Mouse (Mus musculus): ENCODE results near the gene Susd5. TPM values are rescaled to one million over a fixed set of nuclear protein-coding genes. Genes with fewer than 3 reads are reported as not detected.

Susd5 gene
- polyA plus RNA-seq, 1 experiment from 2014 or later = 32.1 TPM

DNA sequence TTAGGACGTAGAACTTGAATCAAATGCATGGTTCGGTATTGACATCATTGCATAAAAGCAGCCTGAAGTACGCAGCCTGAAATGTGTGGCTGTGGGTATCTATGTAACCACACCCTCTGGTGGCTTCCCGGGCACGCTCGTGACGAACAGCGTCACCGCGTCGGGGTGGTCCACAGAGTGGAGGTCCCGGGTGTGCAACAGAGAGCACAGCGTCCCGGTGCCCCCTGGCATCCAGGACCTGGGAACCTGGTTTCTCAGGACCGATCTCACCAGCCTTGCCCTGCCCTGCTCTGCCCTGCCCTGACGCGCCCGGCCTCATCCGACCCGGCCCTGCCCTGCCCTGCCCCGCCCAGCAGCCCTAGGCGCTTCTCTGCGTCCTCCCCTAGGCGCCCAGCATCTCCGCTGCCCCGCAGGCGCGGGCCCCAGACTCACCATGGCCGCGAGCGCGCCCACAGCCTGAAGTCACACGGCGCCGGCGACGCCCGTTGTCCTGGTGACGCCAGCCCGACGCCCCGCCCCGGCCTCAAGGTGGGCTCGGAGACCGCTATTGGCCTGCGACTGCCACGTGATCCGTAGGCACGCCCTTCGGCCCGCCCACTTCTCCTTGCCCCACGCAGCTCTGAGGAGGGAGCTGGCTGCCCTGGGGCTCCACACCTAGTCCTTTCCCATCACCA, 30.5 kb upstream of the Susd5 start:
- Histone ChIP-seq H3K4me2 (replicated peaks) (peak overlapping the region; percentile 92), H3K36me3 (no peaks in the 10 kb centered on the region), H3K9ac (peak overlapping the region; percentile 74), H3K27ac (no peak overlapping the region; the same call in 1 of the 2 replicates), H3K4me1 (peaks cover 14% of the 10 kb centered on the region), H3K4me3 (peak overlapping the region; percentile 66), H3K27me3 (peaks cover 71% of the 10 kb centered on the region), H3K9me3 (no peaks in the 10 kb centered on the region)
- peak; percentile 94 for ATAC-seq (ENCODE audit: low FRiP score, low read depth)
- WGBS = 0% methylated on average over 49 of the region's 52 CpGs

DNA sequence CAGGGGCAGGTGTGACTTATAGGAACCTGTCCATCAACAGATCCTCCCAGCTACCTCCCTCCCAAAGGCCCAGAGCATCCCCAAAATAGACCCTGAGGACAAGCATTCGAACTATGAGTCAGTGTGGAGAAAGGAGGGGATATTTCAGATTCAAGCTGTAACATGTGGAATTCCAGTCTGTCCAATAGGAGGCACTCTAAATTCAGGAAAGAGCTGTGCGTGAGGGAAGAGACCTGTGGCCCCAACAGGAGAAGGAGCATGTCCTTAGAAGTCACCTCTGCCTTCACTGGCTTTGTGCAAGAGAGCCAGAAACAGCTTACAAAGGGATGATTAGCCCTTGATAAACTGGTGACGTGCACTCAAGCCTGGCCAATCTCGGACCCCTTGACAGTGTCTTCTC, 16.0 kb upstream of the Susd5 start:
- Histone ChIP-seq H3K4me3 (no peak overlapping the region), H3K27me3 (no peaks in the 10 kb centered on the region; the same call in 1 of the 2 replicates), H3K4me1 (0 out of 2 replicates have a peak, but pooled peaks cover 3% of the 10 kb centered on the region), H3K4me2 (replicated peaks) (no peak overlapping the region), H3K9me3 (no peaks in the 10 kb centered on the region), H3K36me3 (no peaks in the 10 kb centered on the region), H3K9ac (no peak overlapping the region), H3K27ac (no peak overlapping the region)
- ATAC-seq (ENCODE audit: low FRiP score, low read depth) = no peak
- 77% methylated on average over 4 of the region's 4 CpGs for WGBS

DNA sequence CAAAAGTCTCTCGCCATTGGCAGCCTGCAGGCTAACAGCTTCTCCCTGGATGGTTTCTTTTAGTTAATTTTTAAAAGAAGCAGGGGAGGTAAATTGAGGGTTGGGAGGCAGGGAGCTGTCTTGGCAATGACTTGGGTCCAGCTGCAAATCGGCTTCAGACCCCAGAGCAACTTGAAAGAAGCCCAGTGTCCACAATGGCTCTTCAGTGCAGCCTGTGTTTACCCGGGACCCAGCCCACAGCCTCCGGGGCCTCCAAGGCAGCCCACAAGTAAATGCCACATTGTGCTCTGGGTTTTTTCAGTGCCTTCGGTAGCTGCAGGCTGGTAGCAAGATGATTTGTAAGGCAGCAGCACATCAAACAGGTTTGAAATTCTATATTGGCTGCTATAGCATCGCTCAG, 14.4 kb upstream of the Susd5 start:
- H3K27me3 ChIP-seq = no peaks in the 10 kb centered on the region; the same call in 1 of the 2 replicates
- H3K27ac ChIP-seq = peak overlapping the region; percentile 69; the same call in 1 of the 2 replicates
- no peaks in the 10 kb centered on the region for H3K9me3 ChIP-seq
- 0 out of 2 replicates have a peak overlapping the region, but pooled peaks have one; percentile 19 for H3K4me2 ChIP-seq (replicated peaks)
- no peak overlapping the region for H3K9ac ChIP-seq
- 0 out of 2 replicates have a peak, but pooled peaks cover 3% of the 10 kb centered on the region for H3K4me1 ChIP-seq
- ATAC-seq (ENCODE audit: low FRiP score, low read depth) = 0 out of 2 replicates have a peak, but pooled peaks have one; percentile 37
- no peak overlapping the region for H3K4me3 ChIP-seq
- 54% methylated on average over 6 of the region's 6 CpGs for WGBS
- no peaks in the 10 kb centered on the region for H3K36me3 ChIP-seq

DNA sequence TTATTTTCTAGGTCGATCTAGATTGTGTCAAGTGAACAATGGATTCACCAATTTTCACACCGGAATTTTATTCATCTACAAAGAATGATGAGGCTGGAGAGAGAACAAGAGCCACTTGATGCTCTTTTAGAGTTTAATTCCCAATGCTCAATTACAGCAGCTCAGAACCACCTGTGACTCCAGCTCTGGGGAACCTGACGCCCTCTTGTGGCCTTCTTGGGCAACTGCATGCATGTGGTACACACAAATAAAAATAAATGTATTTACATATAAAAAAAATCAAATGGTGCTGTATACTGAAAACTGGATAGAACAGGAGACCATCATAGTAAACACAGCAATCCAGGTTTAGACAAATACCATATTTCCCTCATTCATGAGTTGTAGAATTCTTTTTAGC, 12.5 kb upstream of the Susd5 start:
- H3K4me1 ChIP-seq = 0 out of 2 replicates have a peak, but pooled peaks cover 3% of the 10 kb centered on the region
- no peak for ATAC-seq (ENCODE audit: low FRiP score, low read depth)
- H3K27ac ChIP-seq = no peak overlapping the region
- no peak overlapping the region for H3K4me3 ChIP-seq
- H3K9ac ChIP-seq = no peak overlapping the region
- H3K9me3 ChIP-seq = no peaks in the 10 kb centered on the region
- WGBS = 55% methylated on average over 3 of the region's 3 CpGs
- H3K4me2 ChIP-seq (replicated peaks) = no peak overlapping the region
- no peaks in the 10 kb centered on the region for H3K36me3 ChIP-seq
- H3K27me3 ChIP-seq = no peaks in the 10 kb centered on the region; the same call in 1 of the 2 replicates

DNA sequence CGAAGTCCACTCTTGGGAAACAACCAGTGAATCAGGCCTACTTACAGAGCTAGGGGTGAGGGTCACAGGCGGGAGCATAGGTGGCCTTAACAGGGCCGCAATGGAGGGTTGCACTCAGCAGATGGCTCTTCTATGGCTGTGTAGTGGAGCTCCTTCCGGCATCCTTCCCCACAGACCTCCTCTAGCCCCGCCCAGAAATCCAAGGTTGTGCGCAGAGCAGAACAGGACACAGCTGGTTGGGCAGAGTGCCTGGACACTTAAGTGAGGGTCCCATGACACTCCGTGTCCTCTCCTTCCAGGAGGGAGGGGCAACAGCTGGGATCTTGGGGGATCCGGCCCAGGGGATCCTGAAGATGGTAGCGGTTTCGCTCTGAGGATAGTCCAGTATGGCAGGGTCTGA, 10.9 kb upstream of the Susd5 start, which contains the start of gene Fbxl2:
Gene Fbxl2, minus strand, starts transcription at position 164 of the 400 bp plus-strand sequence.
- WGBS = 86% methylated on average over 10 of the region's 10 CpGs
- Histone ChIP-seq H3K4me3 (no peak within 1 kb of the TSS), H3K9me3 (no peaks in the 10 kb centered on the region), H3K27me3 (no peaks in the 10 kb centered on the region; the same call in 1 of the 2 replicates), H3K4me2 (replicated peaks) (no peak within 1 kb of the TSS), H3K27ac (no peak within 1 kb of the TSS), H3K9ac (no peak within 1 kb of the TSS), H3K4me1 (no peaks in the 10 kb centered on the region), H3K36me3 (no peaks in the 10 kb centered on the region)
- ATAC-seq (ENCODE audit: low FRiP score, low read depth) = no peak

DNA sequence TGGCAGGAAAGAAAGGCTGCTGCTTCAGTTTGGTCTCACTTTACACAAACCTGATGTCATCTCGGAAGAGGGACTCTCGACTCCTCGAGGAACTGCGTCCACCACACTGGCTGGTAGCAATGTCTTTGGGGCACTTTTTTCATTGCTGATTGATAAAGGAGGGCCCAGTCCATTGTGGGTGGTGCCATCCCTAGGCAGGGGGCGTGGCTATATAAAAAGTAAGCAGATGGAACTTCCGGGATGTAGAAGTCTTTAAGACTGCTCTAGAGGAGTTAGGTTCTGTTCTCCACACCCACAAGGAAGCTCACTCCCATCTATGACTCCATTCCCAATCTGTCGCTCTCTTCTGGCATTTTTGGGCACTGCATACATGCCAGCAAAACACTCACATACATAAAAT, 10.3 kb upstream of the Susd5 start:
- Histone ChIP-seq H3K4me1 (no peaks in the 10 kb centered on the region), H3K9ac (no peak overlapping the region), H3K27ac (no peak overlapping the region), H3K27me3 (no peaks in the 10 kb centered on the region; the same call in 1 of the 2 replicates), H3K9me3 (no peaks in the 10 kb centered on the region), H3K4me2 (replicated peaks) (no peak overlapping the region), H3K36me3 (no peaks in the 10 kb centered on the region), H3K4me3 (no peak overlapping the region)
- ATAC-seq (ENCODE audit: low FRiP score, low read depth) = no peak
- WGBS = 86% methylated on average over 7 of the region's 7 CpGs

DNA sequence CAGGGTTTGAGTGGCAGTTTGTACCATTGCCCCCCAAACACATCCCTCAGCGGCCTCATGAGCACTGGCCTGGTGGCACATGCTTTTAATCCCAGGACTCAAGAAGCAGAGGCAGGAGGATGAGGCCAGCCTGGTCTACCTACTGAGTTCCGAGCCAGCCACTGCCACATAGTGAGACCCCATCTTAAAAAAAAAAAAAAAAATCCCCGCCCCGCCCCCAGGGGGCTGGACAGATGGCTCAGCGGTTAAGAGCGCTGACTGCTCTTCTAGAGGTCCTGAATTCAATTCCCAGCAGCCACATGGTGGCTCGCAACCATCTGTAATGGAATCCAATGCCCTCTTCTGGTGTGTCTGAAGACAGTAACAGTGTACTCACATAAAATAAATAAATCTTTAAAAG, 6.8 kb upstream of the Susd5 start:
- 82% methylated on average over 7 of the region's 7 CpGs for WGBS
- Histone ChIP-seq H3K4me2 (replicated peaks) (no peak overlapping the region), H3K4me1 (no peaks in the 10 kb centered on the region), H3K9me3 (no peaks in the 10 kb centered on the region), H3K36me3 (no peaks in the 10 kb centered on the region), H3K9ac (no peak overlapping the region), H3K27me3 (peaks cover 2% of the 10 kb centered on the region), H3K4me3 (no peak overlapping the region), H3K27ac (no peak overlapping the region)
- no peak for ATAC-seq (ENCODE audit: low FRiP score, low read depth)

DNA sequence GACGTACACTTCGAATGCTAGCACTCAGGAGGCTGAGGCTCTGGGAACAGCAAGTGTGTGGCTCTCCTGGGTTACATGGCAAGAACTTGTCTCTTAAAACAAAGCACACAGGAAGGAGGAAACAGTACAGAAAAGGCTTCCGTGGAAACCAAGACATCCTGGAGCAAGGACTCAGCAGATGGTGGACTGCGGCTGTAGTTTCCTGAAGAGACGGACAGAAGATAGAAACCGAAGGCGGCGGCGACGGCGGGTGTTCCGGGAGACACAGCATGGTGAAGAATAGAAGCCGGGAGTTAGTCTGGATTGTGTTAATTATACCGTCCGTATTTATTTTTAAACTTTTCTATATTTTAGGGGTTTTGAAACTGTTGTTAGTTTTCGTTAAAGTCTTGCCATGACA, 6.2 kb upstream of the Susd5 start:
- no peak overlapping the region for H3K27ac ChIP-seq
- H3K4me2 ChIP-seq (replicated peaks) = no peak overlapping the region
- H3K9me3 ChIP-seq = no peaks in the 10 kb centered on the region
- H3K4me1 ChIP-seq = no peaks in the 10 kb centered on the region
- no peak for ATAC-seq (ENCODE audit: low FRiP score, low read depth)
- no peak overlapping the region for H3K9ac ChIP-seq
- H3K27me3 ChIP-seq = peaks cover 9% of the 10 kb centered on the region
- WGBS = 89% methylated on average over 16 of the region's 16 CpGs
- H3K4me3 ChIP-seq = no peak overlapping the region
- no peaks in the 10 kb centered on the region for H3K36me3 ChIP-seq

DNA sequence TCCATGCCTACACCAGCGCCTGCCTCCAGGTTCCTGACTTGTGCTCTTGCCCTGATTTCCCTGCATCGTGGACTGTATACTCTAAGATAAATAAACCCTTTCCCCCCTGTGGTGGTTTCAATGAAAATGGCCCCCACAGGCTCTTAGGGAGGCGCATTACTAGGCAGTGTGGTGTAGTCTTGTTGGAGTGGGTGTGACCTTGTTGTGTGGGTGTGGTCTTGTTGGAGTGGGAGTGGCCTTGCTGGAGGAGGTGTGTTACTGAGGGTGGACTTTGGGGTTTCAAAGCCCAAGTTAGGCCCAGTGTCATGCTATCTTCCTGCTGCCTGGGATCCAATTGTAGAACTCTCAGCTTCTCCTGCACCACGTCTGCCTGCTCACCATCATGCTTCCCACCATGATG, 4.9 kb upstream of the Susd5 start:
- Histone ChIP-seq H3K27me3 (peaks cover 22% of the 10 kb centered on the region), H3K36me3 (no peaks in the 10 kb centered on the region), H3K4me1 (no peaks in the 10 kb centered on the region), H3K4me3 (no peak overlapping the region), H3K27ac (no peak overlapping the region), H3K4me2 (replicated peaks) (no peak overlapping the region), H3K9me3 (no peaks in the 10 kb centered on the region), H3K9ac (no peak overlapping the region)
- 78% methylated on average over 4 of the region's 4 CpGs for WGBS
- peak; percentile 24; the same call in 1 of the 2 replicates for ATAC-seq (ENCODE audit: low FRiP score, low read depth)

DNA sequence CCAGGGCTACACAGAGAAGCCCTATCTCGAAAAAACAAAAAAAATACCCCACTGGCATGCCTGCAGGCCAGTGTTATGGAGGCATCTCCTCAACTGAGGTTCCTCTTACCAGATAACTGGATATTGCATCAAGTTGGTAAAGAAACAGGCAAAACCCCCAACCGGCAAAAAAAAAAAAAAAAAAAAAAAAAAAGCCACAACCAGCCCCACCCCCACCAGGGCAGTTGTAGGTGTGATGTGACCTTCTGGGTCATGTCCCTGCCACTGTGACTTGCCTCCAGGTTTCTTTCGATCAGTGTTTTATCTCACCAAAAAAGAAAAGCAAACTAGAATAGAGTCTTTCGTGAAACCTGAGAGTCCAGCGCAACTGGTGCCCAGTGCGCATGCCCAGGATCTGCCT, 4.1 kb upstream of the Susd5 start:
- H3K27ac ChIP-seq = no peak overlapping the region
- 83% methylated on average over 6 of the region's 6 CpGs for WGBS
- no peak for ATAC-seq (ENCODE audit: low FRiP score, low read depth)
- no peaks in the 10 kb centered on the region for H3K9me3 ChIP-seq
- H3K4me2 ChIP-seq (replicated peaks) = no peak overlapping the region
- no peak overlapping the region for H3K4me3 ChIP-seq
- no peaks in the 10 kb centered on the region for H3K36me3 ChIP-seq
- no peak overlapping the region for H3K9ac ChIP-seq
- H3K4me1 ChIP-seq = no peaks in the 10 kb centered on the region
- peaks cover 30% of the 10 kb centered on the region for H3K27me3 ChIP-seq

DNA sequence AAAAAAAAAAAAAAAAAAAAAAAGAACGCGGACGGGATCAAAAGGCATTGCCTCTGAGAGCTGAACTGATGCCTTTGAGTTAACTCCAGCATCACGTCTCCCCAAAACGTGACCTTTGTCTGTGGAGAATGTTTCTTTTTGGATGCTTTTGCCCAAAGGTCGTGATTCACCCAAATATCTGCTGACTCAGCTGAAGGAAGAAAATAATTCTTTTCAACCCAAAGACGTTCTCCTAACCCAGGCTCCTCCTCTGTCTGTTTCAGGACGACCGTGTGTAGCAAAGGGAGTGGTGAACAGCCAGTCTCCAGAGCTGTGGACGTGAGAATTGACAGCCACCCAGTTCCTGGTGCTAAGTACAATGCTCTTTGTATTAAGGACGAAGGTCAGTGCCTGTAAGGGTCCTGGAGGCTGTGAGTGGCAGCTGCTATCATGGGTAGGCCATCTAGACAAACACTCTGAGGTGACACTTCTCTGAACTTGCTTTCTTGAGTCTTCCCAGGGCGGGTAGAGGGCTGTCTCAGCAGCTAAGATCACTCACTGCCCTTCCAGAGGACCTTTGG, 11.6 kb downstream of the Susd5 start:
- H3K27me3 ChIP-seq = no peaks in the 10 kb centered on the region
- no peaks in the 10 kb centered on the region for H3K36me3 ChIP-seq
- no peak overlapping the region for H3K9ac ChIP-seq
- H3K27ac ChIP-seq = no peak overlapping the region
- no peaks in the 10 kb centered on the region for H3K4me1 ChIP-seq
- H3K4me3 ChIP-seq = no peak overlapping the region
- no peak for ATAC-seq (ENCODE audit: low FRiP score, low read depth)
- 66% methylated on average over 12 of the region's 12 CpGs for WGBS
- no peak overlapping the region for H3K4me2 ChIP-seq (replicated peaks)
- no peaks in the 10 kb centered on the region for H3K9me3 ChIP-seq

DNA sequence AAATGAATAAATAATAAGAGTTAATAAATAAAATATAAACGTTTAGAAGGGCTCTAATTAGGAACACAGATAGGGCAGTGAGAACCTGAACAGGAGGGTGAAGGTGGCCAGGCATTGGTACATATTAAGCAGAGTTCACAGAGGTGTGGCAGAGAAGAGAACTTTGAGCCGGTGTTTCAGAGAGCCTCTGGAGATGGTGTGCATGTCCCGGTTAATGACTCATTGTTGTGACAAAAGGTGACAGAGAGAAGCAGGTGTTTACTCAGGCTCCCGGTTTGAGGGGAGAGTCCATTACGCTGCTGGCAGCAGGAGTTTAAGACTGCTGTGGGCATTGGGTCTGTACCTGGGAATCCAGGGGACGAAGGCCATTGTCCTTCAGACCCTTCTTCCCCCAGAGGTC, 12.4 kb downstream of the Susd5 start:
- no peak overlapping the region for H3K4me3 ChIP-seq
- no peaks in the 10 kb centered on the region for H3K4me1 ChIP-seq
- no peak overlapping the region for H3K4me2 ChIP-seq (replicated peaks)
- no peaks in the 10 kb centered on the region for H3K27me3 ChIP-seq
- WGBS = 60% methylated on average over 6 of the region's 6 CpGs
- no peak for ATAC-seq (ENCODE audit: low FRiP score, low read depth)
- H3K36me3 ChIP-seq = no peaks in the 10 kb centered on the region
- H3K27ac ChIP-seq = no peak overlapping the region
- no peaks in the 10 kb centered on the region for H3K9me3 ChIP-seq
- H3K9ac ChIP-seq = no peak overlapping the region

All from limb, embryonic 13.5 days (tissue).